Mouse (Mus musculus) MEL (cell line): Measurements from ENCODE around the gene Ppfia2. TPM values are rescaled to one million over a fixed set of nuclear protein-coding genes. Genes with fewer than 3 reads are reported as not detected.

ENCODE experiments used
- DNase-seq: peaks from one replicate; pipeline ENCODE4 v3.0.0; 2011; ENCODE audit warnings: low read depth, low spot score
- H3K27ac ChIP-seq: 2 replicates; pipeline ENCODE4 v1.5.1; 2012; ENCODE audit warnings: low read depth, mild to moderate bottlenecking, control low read depth, low read length, moderate library complexity; ENCODE audit not compliant: control insufficient read depth
- H3K27me3 ChIP-seq, 2 experiments: fragments of 150-350 bp in 1 of 2; sonication (generic) in 1 of 2; 2 replicates each; pipeline ENCODE4 v1.6.1; 2012; ENCODE audit warnings: low read length in 2 of 2, mild to moderate bottlenecking in 2 of 2, improper control_type of control experiment in 1 of 2, moderate library complexity in 1 of 2; ENCODE audit not compliant: insufficient read depth in 2 of 2, control insufficient read depth in 1 of 2
- H3K36me3 ChIP-seq, 2 experiments: 2 replicates each; pipeline ENCODE4 v1.6.1; 2012 to 2014; ENCODE audit warnings: low read length in 2 of 2, improper control_type of control experiment in 1 of 2, inconsistent platforms in 1 of 2, mild to moderate bottlenecking in 1 of 2; ENCODE audit not compliant: insufficient read depth in 2 of 2, control insufficient read depth in 1 of 2
- H3K4me1 ChIP-seq, 2 experiments: fragments of 150-350 bp in 1 of 2; sonication (generic) in 1 of 2; 2 replicates each; pipeline ENCODE4 v1.6.1; 2012; ENCODE audit warnings: low read length in 2 of 2, improper control_type of control experiment in 1 of 2, mild to moderate bottlenecking in 1 of 2; ENCODE audit not compliant: insufficient read depth in 2 of 2, control insufficient read depth in 1 of 2
- H3K4me3 ChIP-seq, 2 experiments: fragments of 150-350 bp in 1 of 2; sonication (generic) in 1 of 2; 2 replicates each; pipeline ENCODE4 v1.5.1; 2012; ENCODE audit warnings: low read depth in 2 of 2, low read length in 2 of 2, mild to moderate bottlenecking in 2 of 2, moderate library complexity in 2 of 2, control low read depth in 1 of 2, improper control_type of control experiment in 1 of 2; ENCODE audit not compliant: control insufficient read depth in 1 of 2, insufficient read depth in 1 of 2
- H3K79me2 ChIP-seq: 2 replicates; pipeline ENCODE4 v1.6.1; 2012; ENCODE audit warnings: mild to moderate bottlenecking, low read length, moderate library complexity; ENCODE audit not compliant: control insufficient read depth, poor library complexity, insufficient read depth
- H3K9ac ChIP-seq: 2 replicates; pipeline ENCODE4 v1.6.1; 2012; ENCODE audit warnings: low read depth, mild to moderate bottlenecking, control low read depth, low read length, moderate library complexity; ENCODE audit not compliant: control insufficient read depth, poor library complexity, severe bottlenecking
- H3K9me3 ChIP-seq: fragments of 150-350 bp; sonication (generic); replicated peaks from 2 replicates; pipeline ENCODE4 v1.6.1; 2012; ENCODE audit warnings: mild to moderate bottlenecking, low read length, improper control_type of control experiment, moderate library complexity; ENCODE audit not compliant: insufficient read depth
- E2F4 ChIP-seq: IDR thresholded peaks from 2 replicates; pipeline ENCODE4 v1.6.1; 2011; ENCODE audit warnings: low read depth, low read length, improper control_type of control experiment, borderline replicate concordance
- ELF1 ChIP-seq: IDR thresholded peaks from 2 replicates; pipeline ENCODE4 v1.6.1; 2014; ENCODE audit warnings: low read depth, mild to moderate bottlenecking, inconsistent platforms, low read length, improper control_type of control experiment, moderate library complexity
- GATA1 ChIP-seq: IDR thresholded peaks from 2 replicates; pipeline ENCODE4 v1.6.1; 2011; ENCODE audit warnings: low read depth, low read length, improper control_type of control experiment
- HCFC1 ChIP-seq: IDR thresholded peaks from 2 replicates; pipeline ENCODE4 v1.6.1; 2012; ENCODE audit warnings: low read depth, mild to moderate bottlenecking, inconsistent platforms, low read length, improper control_type of control experiment, moderate library complexity
- JUND ChIP-seq: IDR thresholded peaks from 2 replicates; pipeline ENCODE4 v1.6.1; 2011; ENCODE audit warnings: low read depth, mild to moderate bottlenecking, improper control_type of control experiment, low read length
- MAFK ChIP-seq: IDR thresholded peaks from 2 replicates; pipeline ENCODE4 v1.6.1; 2011; ENCODE audit warnings: low read depth, mild to moderate bottlenecking, low read length, improper control_type of control experiment, borderline replicate concordance
- MAX ChIP-seq: IDR thresholded peaks from 2 replicates; pipeline ENCODE4 v1.6.1; 2011; ENCODE audit warnings: low read length, improper control_type of control experiment
- MXI1 ChIP-seq: IDR thresholded peaks from 2 replicates; pipeline ENCODE4 v1.6.1; 2011; ENCODE audit warnings: mild to moderate bottlenecking, low read depth, low read length, improper control_type of control experiment
- MYB ChIP-seq: IDR thresholded peaks from 2 replicates; pipeline ENCODE4 v1.6.1; 2011; ENCODE audit warnings: mild to moderate bottlenecking, low read depth, low read length, improper control_type of control experiment
- NELFE ChIP-seq: IDR thresholded peaks from 2 replicates; pipeline ENCODE4 v1.6.1; 2011; ENCODE audit warnings: low read depth, low read length, improper control_type of control experiment
- SIN3A ChIP-seq: IDR thresholded peaks from 2 replicates; pipeline ENCODE4 v1.6.1; 2012; ENCODE audit warnings: low read length, improper control_type of control experiment, inconsistent platforms
- SMC3 ChIP-seq: IDR thresholded peaks from 2 replicates; pipeline ENCODE4 v1.6.1; 2011; ENCODE audit warnings: low read depth, low read length, improper control_type of control experiment
- TBP ChIP-seq: IDR thresholded peaks from 2 replicates; pipeline ENCODE4 v1.8.0; 2011; ENCODE audit warnings: low read depth, low read length, improper control_type of control experiment
- ZC3H11A ChIP-seq: IDR thresholded peaks from 2 replicates; pipeline ENCODE4 v1.6.1; 2012; ENCODE audit warnings: low read depth, mild to moderate bottlenecking, inconsistent platforms, low read length, improper control_type of control experiment
- ZKSCAN1 ChIP-seq: IDR thresholded peaks from 2 replicates; pipeline ENCODE4 v1.6.1; 2012; ENCODE audit warnings: low read depth, mild to moderate bottlenecking, inconsistent platforms, low read length, improper control_type of control experiment, moderate library complexity
- ZMIZ1 ChIP-seq: IDR thresholded peaks from 2 replicates; pipeline ENCODE4 v1.6.1; 2012; ENCODE audit warnings: low read depth, mild to moderate bottlenecking, inconsistent platforms, low read length, improper control_type of control experiment, moderate library complexity
- polyA plus RNA-seq, 2 experiments: library from polyadenylated mRNA; stranded (reverse) in 1 of 2; unstranded in 1 of 2; fragments of >175 nt in 1 of 2; fragments of >200 nt in 1 of 2; gene quantifications; 2 replicates each; pipeline versions ENCODE4 v1.2.1 to v1.2.4; 2012; ENCODE audit warnings: low replicate concordance in 2 of 2, low read depth in 1 of 2; ENCODE audit not compliant: insufficient read length in 2 of 2, insufficient read depth in 1 of 2, missing spikeins in 1 of 2
- total RNA-seq: library from RNA; depleted of rRNA; stranded (reverse); fragments of 300-350 nt; gene quantifications from 2 replicates; pipeline ENCODE4 v1.2.3, GENCODE M21; 2012

Gene Ppfia2
- total and polyA plus RNA-seq, 3 experiments = not detected

DNA sequence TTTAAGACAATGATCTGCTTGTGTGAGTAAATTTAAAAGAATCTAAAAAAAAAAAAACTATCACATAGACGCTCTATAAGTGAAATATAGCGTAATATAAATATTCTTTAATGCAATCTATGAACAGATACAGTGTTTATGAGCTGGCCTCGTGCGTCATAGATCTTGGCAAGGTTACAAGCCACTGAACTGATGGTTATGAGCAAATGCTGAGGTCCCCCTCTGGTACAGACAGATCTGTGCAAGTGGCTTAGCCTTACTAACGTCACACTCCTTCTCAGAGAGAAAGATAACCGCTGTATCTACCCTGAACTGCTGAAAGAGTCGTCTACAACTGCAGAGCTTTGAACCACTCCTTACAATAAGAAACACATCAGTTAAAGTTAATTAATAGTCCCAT is 293.6 kb downstream of the Ppfia2 start:
- Histone ChIP-seq H3K27ac (no peak overlapping the region), H3K27me3 (no peaks in the 10 kb centered on the region)

DNA sequence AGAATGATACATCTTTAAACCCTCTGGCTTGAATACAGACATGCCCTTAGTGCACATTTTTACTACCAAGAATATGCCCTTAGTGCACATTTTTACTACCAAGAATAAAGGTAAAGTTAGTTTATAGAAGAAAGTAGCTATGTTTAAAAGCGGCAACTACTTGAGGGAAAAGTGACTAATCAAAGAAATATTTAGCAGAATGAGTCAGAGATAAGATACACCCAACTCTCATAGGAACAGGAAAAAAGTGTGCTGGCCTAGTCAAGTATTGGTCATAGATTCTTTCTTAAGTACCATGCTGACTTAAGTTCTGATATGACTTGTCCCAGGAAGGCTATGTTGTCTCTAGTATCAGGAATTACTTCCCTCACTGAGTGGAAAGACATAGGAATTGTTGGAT is 305.4 kb downstream of the Ppfia2 start:
- H3K9ac ChIP-seq = no peak overlapping the region
- TF ChIP-seq ELF1 (no peak), MXI1 (no peak), SIN3A (no peak), HCFC1 (no peak)
- TF ChIP-seq, all 39 proteins: peak for 0

More for the DNA sequence above, 293.6 kb downstream of the Ppfia2 start:
- Histone ChIP-seq H3K4me3 (no peak overlapping the region), H3K79me2 (no peaks in the 10 kb centered on the region), H3K36me3 (no peaks in the 10 kb centered on the region), H3K9ac (no peak overlapping the region)
- no peak for TF ChIP-seq ZKSCAN1
- TF ChIP-seq SIN3A = no peak
- TF ChIP-seq HCFC1 = no peak
- TF ChIP-seq NELFE = no peak
- no peak for TF ChIP-seq GATA1
- TF ChIP-seq ZMIZ1 = no peak
- no peak for TF ChIP-seq JUND
- no peak for TF ChIP-seq SMC3
- no peak for TF ChIP-seq MYB
- no peak for TF ChIP-seq MAX
- no peak for TF ChIP-seq MAFK
- no peak for TF ChIP-seq TBP
- TF ChIP-seq, all 39 proteins: peak for 0
- DNase-seq = peak; percentile 1
- Histone ChIP-seq H3K4me1 (no peaks in the 10 kb centered on the region), H3K9me3 (no peaks in the 10 kb centered on the region)

DNA sequence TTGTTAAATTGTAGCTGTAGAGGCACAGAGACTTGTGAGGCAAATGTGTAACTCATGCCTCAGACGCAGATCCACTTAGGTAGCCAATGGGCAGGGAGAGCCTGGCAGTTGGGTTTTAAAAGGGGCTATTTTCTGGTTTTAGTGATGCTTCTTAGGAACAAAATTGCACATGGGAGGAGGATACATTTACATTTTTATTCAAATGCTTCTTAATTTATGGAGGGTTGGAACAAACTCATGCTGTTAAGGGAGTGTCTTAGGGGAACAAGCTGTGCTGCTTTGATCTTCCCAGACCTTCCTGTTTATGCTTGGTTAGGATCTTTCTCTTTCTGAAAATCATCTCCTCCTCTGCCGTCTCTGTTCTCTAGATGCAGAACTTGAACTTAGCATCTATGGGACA is 345.3 kb downstream of the Ppfia2 start:
- no peaks in the 10 kb centered on the region for H3K9me3 ChIP-seq
- H3K4me1 ChIP-seq = no peaks in the 10 kb centered on the region
- no peaks in the 10 kb centered on the region for H3K27me3 ChIP-seq
- H3K79me2 ChIP-seq = no peaks in the 10 kb centered on the region
- no peak for DNase-seq
- H3K4me3 ChIP-seq = no peak overlapping the region
- H3K36me3 ChIP-seq = no peaks in the 10 kb centered on the region
- no peak overlapping the region for H3K27ac ChIP-seq
- no peak for TF ChIP-seq ZC3H11A
- TF ChIP-seq SIN3A = no peak
- TF ChIP-seq E2F4 = no peak
- H3K9ac ChIP-seq = no peak overlapping the region

More for the DNA sequence above, 305.4 kb downstream of the Ppfia2 start:
- no peaks in the 10 kb centered on the region for H3K36me3 ChIP-seq
- no peaks in the 10 kb centered on the region for H3K4me1 ChIP-seq
- no peak for DNase-seq
- no peaks in the 10 kb centered on the region for H3K9me3 ChIP-seq
- no peaks in the 10 kb centered on the region for H3K79me2 ChIP-seq
- H3K4me3 ChIP-seq = no peak overlapping the region
- H3K27me3 ChIP-seq = no peaks in the 10 kb centered on the region
- no peak overlapping the region for H3K27ac ChIP-seq
